Mouse (Mus musculus) cerebellum, adult (tissue): ENCODE measurements around the gene Olfr676.
"Not testable (repeated sequence)": the region's sequence is repeated elsewhere in the genome, so short reads cannot be mapped to it uniquely, and the experiment has no call there.

Experiments used
- ATAC-seq: cut with Nextera tagmentation; 2 replicates; pipeline ENCODE4 v1.9.2; 2017; ENCODE audit warnings: mild to moderate bottlenecking, moderate library complexity, mixed read lengths; ENCODE audit not compliant: insufficient number of reproducible peaks, low FRiP score, low TSS enrichment

The Olfr676 gene

DNA sequence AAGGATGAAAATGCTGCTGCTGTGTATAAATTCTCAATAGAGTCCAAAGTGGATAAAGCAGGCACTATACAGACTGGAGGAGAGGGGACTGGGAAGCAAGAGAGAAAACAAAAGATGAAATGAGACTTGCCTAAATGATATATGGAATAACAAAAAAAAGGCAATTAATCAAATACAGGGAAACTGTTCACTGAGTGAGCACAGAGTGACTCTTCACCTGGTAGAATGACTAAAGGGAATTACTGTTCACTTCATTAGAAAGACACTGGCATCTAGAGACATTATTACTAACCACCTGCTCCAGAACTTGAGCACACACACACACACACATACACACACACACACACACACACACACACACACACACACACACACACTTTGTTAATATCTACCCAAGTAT lies at the start of gene Olfr676:
Gene Olfr676, plus strand, starts transcription at position 301 of the 400 bp plus-strand sequence.
- no peak for ATAC-seq

DNA sequence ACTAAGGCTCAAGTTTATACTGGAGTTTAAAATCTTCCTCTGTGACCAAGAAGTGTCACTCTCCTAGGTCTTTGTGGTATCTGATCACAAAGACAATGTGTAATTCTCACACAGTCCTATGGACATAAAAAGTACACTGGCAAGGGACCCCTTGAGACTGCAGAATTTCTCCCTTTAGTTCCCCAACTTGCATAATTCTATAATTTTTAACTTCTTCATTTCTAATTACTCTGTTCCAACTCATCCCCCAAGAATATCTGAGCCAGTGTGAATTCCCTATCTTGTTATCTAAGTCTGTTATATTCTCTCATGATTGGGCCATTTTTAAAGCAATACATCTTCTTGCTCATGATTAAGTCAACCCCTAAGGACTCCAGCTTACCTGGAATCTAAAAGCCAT lies 30.6 kb upstream of the Olfr676 start, which contains the start of gene Olfr672:
Gene Olfr672, minus strand, starts transcription at position 101 of the 400 bp plus-strand sequence.
- ATAC-seq = no peak

DNA sequence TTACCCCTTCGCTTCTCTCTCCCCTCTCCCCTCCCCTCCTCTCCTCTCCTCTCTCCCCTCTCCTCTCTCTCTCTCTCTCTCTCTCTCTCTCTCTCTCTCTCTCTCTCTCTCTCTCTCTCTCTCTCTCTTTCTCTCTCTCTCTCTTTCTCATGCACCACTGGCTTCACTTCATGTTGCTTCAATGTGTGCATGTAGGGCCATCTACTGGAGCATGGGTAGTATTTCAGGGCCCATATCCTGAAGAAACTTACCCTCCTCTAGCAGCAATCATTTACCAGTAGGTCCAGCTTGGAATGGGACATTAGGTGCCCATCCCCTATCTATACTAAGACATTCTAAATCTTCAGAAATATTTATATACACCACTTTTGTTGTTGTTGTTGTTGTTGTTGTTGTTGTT lies 10.0 kb upstream of the Olfr676 start:
- no peak for ATAC-seq

DNA sequence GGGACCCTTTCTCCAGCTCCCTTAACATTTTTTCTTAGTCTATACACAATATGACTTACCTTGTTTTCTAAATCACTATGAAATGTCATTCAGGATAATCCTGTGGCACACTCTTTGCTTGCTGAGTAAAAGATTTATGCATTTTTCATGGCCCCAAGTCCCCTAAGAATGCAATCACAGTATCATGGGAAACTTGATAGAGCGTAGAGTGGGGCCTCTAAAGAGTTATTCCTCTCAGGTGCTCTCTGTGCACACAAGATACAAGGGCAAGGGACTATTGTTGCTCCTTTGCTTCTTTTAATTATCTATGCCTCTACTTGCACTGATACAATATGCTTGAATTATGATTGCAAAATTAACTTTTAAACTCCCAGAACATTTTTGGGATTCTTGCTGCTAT lies 4.1 kb upstream of the Olfr676 start, which contains the start of gene Olfr675:
Gene Olfr675, minus strand, starts transcription at position 101 of the 400 bp plus-strand sequence.
- no peak for ATAC-seq

DNA sequence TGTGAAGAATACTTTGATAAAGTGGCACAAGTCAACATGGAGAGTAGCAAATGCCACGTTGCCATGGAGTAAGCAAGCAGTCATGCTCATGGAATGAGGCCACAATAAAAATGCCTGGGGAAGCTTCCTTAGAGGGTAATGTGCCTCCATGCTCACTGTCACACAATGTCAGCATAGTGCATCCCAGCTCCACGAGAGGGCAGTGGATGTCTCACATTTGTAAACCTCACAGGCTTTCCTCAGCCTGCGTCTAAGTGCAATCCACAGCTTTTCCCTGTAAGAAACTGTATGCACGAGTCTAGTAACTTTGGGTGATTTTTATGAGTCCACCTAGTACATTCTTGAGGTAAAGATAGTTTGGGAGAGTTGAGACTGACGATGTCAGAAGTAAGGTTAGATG lies 1.3 kb downstream of the Olfr676 start:
- not testable (repeated sequence) for ATAC-seq

DNA sequence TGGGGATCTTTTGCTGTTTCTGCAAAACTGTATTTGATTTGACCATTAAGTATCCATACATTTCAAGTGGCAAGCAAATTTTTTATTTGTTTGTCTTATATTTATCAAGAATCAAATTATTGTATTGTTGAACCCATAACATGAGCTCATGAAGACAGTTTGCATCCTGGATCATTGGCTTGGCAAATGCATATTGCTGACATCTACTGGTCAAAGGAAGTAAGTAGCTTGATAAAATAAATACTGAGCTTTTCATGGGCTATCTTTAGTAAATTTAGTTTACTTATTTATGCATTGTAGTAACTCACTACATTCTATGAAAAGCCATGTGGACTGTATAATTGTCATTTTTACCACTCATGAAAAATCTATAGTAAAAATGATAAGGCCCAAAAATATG lies 26.5 kb downstream of the Olfr676 start:
- ATAC-seq = no peak

DNA sequence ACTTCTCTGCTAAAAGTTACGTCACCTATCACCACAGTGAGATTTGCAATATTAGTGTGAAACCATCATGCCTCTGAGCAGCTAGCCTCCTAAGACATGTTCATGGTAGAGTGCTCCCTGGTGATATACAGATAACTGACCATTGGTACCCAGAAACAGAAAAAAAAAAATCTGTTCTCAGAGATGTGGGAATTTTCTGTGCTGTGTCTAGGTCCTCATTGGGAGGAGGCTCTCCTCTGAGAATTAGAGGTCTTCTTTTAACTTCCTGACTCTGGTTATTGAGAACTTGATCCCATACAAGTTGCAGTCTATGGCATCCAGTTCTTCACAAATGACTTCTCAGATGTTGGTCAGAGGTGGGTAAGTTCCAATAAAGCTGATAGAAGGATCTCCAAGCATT lies 31.7 kb downstream of the Olfr676 start, which contains the start of gene Olfr678:
Gene Olfr678, plus strand, starts transcription at position 301 of the 400 bp plus-strand sequence.
- no peak for ATAC-seq

DNA sequence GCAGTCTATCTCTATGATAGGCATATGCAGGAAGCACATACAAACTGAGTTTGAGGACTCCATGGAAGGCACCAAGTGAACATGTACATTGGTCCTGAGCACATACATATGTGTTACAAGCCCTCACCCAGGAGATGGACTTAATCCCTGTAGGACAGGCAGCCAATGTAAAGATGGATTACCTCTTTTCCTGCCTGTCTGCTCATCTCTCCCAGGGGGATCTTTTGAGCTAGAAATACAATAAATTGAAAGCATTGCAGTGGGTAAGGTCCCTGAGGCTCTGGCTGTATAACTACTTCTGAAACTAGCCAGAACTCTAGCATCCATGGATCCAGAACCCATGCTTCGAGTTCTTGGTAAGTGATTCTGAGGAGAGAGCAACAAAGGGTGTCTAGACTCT lies 48.4 kb downstream of the Olfr676 start, which contains the start of gene Olfr679:
Gene Olfr679, plus strand, starts transcription at position 301 of the 400 bp plus-strand sequence.
- ATAC-seq = no peak
